Mouse (Mus musculus): ENCODE measurements at regions not wholly inside any gene's neighbourhood (a gene's known extent, or its start where the extent isn't known, plus 50 kb on each side); places are given as distances from the start of the nearest gene placed in this dataset.

GRCm38 (mm10) chr1:89382021-89382420, 72.6 kb upstream of the Agap1 start:
- no peak for ATAC-seq (ENCODE audit: low TSS enrichment)

DNA sequence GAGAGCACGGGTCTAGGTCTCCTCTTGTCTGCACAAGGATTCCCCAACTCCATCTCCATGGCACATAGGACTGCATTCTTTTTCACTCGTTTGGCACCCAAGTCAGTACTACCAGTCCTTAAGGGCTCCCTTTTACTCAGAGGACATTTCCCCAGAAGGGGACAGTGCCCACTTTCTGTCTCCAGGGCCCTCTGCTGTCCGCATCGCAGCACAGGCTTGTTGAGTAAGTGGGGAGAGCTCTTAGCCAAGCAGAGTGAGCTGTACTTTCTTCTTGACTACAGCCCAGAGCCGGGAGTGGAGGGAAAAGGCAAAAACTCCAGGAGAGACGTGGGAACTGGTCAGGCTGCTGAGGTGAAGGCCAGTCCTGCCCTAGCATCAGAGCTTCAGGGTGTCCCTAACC, 69.5 kb upstream of the Agap1 start:
- ATAC-seq (ENCODE audit: low TSS enrichment): no peak

GRCm38 (mm10) chr1:89392711-89393110, 61.9 kb upstream of the Agap1 start:
- ATAC-seq (ENCODE audit: low TSS enrichment): no peak

DNA sequence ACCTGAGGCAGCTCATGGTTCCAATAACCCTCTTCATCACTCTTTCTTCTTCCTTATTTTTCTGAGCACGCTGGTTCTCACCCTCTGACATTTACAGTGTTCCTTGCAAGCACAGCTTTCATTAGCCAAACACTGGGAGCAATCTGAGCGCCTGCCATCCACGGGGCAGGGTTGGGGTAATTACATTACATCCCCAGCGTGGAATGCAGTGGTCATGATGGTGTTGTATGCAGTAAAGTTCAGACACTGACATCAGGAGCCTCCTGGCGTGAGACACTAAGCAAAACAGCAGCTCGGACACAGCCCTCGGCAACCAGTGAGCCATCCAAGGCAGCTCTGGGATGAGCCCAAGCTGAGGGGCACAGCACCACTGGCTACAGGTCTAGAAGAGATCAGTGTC, 60.1 kb upstream of the Agap1 start:
- no peak for ATAC-seq (ENCODE audit: low TSS enrichment)

GRCm38 (mm10) chr1:89400734-89401202, 53.8 kb upstream of the Agap1 start:
- ATAC-seq (ENCODE audit: low TSS enrichment): peak; percentile 52

DNA sequence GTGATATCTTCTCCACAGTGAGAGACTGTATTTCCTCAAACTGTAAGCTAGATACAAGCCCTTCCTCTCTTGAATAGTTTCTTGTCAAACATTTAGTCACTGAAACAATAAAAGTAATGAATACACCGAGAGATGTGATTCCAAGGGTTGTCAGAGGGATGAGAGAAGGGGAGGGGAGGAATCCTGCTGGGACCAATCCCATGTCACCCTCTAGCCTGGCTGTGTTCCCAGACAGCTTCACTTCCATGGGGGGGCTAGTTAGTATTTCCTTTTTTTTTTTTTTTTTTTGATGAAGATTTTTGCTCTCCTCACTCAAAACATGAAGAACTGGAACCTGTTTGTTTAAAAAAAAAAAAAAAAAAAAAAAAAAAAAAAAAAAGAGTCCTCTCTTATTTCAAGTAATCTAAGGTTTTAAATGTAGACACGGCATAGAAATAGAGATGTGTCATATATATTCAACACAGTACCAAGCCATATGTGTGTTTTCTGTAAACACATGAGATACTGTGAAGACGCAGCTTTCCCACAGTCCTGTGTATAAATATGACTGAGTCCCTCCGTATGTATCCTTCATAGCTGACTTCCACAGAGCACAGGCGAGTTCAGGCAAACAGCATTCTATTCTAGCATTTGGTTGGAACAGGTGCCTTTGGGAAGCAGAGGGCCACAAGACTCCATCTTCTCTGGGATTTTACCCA, 51.9 kb upstream of the Agap1 start:
- ATAC-seq (ENCODE audit: low TSS enrichment): no peak

DNA sequence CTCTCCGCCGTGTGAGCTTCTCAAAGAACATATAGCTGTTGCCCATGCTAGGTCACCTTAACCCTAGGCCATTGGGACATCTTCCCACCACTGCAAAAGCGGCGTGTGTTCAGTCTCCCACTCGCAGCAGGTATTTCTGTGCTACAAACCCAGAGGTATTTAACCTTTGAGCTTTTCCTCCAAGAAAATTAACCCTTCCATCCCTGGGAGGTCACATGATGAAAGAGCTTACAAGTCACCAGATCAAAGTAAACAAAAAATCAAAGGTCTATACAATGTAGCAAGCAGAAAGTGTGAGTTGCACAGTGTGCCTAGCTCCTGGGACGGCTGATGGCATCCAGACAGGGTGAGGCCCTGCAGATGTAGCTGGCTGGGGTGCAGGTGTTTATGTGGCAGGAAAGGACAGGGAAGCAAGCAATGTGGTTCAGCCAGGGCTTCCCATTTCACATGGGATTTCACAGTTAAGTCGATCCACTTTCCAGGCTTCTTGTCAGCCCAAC, 51.0 kb upstream of the Agap1 start:
- ATAC-seq (ENCODE audit: low TSS enrichment): no peak
